Mouse (Mus musculus) liver, postnatal 0 days (tissue): ENCODE data around the gene Zfp536.

Source experiments
- CTCF ChIP-seq: sonication (generic); IDR thresholded peaks from 2 replicates; pipeline ENCODE4 v1.5.1; 2016; ENCODE audit warnings: antibody characterized with exemption, low read depth
- EP300 ChIP-seq: IDR thresholded peaks from 2 replicates; pipeline ENCODE4 v1.6.1; 2016; ENCODE audit warnings: antibody characterized with exemption, low read depth, mild to moderate bottlenecking

DNA sequence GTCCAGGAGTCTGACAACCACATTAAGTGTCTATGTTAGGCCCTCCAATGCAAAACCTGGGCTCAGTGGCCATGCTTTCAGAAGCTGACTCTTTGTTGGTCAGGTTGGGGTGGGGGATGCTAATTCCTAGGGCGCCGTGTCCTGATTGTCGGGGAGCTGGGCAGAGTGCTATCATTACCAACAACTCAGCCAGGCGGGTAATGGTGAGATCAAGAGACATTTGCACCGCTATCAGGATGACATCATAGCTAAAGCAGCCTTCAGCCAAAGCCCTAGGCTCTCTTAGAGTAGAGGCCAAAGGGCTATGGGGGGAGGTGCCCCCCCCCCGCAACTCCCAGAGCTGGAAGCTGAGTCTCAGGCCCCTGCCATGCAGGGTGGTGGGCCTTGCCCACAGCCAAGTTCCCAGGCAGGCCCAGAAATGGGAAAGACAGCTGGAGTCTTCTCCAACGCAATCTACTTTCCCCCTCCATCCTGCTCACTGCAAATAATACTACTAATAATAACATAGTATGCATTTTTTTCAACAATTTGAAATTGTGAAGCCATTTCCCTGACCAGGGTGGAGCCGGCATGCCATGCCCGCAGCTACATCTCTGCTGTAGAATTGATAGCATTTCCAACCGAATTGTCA is 5.0 kb downstream of the Zfp536 start:
- TF ChIP-seq CTCF, result no peak
- no peak for TF ChIP-seq EP300
